Mouse (Mus musculus) ZHBTc4 (cell line): ENCODE results near the gene Zfp57.

ENCODE experiments used
- DNase-seq: peaks from one replicate; pipeline ENCODE4 v3.0.0-alpha.2; 2011; ENCODE audit warnings: low read depth, low spot score

Gene Zfp57

DNA sequence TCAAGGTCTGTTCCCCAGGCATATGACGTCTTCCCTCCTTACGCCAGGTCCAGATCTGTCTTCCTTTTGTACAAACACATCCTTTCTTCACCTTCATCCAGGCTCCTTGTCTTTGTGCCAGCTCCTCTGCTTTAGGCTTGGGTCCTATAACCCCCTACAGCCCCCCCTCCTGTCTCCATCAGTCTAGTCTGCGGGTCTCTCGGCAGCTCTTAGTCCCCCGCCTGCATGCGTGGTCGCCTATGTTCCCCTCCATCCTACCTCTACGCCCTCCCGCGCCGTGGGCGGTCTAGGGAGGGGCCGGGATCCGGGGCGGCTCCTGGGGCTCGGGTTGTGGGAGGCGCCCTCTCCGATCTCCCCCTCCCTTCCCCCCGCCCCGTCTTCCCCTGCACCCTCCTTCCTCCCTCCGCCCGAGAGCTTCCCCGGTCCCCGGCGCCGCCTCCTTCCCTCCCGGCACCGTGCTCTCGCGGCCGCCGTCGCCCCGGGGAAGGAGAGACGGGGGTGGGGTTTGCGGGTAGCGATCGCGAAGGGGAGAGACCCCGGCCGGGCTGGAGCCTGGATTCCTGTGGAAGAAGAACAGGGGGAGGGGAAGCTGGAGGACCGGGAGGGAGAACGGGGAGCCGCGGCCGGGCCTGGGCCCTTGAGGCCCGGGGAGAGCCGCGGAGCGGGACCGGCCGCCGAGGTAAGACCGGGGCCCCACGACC is 44.8 kb downstream of the Zfp57 start, which contains the start of gene Gabbr1:
TSS of gene Gabbr1 (plus strand) at position 356 of the 701 bp plus-strand sequence.
- DNase-seq: peak; percentile 96

DNA sequence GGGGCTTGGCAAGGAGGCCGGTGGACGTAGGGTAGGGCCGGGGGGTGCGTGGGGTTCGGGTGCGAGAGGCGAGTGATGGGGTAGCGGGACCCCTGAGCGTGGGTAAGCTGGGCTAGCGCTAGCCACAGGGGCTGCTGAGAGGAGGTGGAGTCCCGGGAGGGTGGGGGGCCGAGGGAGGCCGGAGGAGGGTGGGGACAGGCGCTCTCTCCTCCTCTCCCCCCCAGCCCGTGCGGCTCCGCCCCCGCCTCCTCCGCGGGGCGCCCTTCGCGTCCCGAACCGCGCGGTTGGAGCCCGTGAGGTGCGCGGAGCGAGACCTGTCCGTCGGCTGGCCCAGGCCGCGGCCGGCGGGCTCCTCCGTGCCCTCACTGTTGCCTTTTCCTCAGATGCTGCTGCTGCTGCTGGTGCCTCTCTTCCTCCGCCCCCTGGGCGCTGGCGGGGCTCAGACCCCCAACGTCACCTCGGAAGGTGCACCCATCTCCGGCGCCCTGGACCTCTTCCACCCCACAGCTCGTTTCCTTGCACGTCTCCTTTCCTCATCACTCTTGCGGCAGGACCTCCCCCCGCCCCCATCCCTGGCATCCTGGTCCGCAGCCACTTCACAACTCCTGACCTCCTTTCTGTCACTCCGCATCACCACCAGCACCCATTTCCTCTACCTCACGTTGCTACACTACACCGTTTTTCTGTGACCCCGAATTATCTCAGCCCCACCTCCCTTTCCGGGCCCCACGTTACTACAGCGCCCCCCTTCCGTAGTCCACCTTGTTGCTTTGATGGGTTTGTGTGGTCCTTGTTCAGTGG is 45.5 kb downstream of the Zfp57 start:
- peak; percentile 85 for DNase-seq

DNA sequence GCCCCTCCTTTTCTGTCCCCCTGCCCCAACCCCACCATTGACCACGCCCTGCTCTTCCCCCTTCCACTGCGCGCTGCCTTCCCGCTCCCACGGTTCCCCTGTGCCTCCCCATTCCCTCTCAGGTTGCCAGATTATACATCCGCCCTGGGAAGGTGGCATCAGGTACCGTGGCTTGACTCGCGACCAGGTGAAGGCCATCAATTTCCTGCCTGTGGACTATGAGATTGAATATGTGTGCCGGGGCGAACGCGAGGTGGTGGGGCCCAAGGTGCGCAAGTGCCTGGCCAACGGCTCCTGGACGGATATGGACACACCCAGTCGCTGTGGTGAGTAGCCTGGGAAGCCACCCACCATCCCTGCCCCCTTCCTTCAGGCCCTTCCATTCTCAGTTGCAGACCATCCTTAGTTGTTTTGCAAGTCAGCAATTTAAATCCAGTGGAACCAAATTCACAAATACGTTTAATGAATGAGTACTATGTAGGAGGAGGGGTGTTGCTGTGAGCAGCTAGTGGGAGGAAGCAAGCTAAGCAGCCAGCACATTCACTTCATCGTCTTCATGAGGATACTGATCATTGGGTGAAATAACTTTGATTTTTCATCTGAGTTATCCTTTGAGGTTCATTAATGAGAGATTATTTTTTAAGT is 46.5 kb downstream of the Zfp57 start:
- peak; percentile 42 for DNase-seq

DNA sequence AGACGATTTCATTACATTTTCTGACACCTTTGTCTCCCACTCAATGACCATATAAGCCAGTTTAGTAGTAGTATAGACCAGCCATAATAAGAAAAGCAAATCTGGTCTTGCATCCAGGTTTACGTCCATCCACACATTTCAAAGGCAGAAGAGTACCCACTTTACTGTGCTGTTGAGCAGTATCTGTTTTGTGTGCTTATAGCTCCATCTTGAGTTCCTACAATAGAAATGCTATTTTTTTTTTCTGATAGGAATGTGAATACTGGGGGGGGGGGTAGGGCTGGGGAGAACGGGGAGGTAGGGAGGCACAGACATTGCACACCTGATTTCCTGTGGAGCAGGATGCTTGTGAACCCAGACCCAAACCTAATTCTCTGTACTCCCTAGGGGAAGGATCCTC is 47.0 kb downstream of the Zfp57 start:
- no peak for DNase-seq

DNA sequence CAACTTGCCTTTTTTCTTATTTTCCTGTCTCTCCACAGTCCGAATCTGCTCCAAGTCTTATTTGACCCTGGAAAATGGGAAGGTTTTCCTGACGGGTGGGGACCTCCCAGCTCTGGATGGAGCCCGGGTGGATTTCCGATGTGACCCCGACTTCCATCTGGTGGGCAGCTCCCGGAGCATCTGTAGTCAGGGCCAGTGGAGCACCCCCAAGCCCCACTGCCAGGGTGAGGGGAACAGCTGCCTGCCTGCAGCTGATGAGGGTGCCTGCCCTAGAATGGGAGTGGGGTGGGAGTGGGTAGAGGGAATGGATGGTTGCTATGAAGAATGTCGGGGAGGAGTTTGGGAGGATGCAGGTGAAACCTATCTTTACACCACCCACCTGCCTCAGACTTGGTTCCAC is 47.4 kb downstream of the Zfp57 start:
- DNase-seq: no peak

DNA sequence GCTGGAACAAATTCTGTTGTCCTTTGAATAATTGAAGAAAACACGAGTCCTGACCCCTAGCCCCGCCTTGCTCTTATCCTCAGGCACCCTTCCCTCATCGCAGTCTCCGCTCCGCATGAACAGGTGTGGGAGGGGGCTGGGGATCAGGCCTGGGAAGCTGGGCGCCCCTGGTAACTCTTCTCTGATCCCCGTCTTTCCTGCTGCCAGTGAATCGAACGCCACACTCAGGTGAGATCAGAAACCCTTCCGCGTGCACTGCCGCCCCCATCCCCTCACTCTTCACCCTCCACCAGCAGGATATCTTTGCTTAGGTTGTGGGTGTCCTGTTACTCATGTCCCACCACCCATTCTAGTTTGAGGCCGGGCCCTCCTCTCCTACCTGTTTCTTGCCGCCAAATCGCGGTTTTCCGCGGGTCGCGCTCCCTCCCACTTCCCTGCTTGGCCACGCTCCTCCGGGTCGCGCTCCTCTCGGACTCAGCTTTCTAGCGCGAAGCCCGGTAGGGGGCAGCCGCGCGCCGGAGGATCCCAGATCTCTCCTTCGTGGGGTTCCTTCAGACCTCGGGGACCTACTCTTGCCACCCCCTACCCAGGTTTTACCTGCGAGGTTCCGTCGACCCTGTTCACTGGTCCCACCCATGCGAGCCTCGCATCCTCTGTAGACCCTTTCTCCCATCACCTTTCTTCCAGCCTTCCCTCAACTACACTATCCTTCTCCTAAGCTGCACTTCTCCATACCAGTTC is 48.8 kb downstream of the Zfp57 start:
- peak; percentile 83 for DNase-seq

DNA sequence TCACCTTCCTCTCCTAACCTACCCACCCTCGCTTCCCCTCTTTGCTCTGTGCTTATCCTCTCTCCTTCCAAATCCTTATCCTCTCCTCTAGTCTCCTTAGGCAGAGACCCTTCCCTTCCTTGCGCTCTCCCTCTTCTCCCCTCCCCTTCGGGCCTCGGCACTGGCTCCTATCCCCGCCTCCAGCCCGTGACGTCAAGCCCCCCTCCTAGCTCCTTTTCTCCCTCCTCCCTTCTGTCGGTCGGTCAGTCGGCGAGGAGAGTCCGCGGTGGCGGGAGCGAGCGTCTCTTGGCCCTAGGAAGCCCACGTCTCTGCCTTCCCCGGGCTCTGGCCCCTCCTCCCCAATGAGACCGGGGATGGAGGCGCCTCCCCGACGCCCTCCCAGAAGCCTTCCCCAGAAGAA is 49.4 kb downstream of the Zfp57 start:
- peak; percentile 89 for DNase-seq

DNA sequence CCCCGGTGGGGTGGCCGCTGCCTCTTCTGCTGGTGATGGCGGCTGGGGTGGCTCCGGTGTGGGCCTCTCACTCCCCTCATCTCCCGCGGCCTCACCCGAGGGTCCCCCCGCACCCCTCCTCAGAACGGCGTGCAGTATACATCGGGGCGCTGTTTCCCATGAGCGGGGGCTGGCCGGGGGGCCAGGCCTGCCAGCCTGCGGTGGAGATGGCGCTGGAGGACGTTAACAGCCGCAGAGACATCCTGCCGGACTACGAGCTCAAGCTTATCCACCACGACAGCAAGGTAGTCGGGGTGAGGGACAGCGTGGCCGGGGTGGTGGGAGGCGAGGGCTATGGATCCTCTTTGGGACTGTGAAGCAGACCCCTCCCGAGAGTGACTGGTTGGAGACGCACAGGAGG is 49.9 kb downstream of the Zfp57 start:
- no peak for DNase-seq

DNA sequence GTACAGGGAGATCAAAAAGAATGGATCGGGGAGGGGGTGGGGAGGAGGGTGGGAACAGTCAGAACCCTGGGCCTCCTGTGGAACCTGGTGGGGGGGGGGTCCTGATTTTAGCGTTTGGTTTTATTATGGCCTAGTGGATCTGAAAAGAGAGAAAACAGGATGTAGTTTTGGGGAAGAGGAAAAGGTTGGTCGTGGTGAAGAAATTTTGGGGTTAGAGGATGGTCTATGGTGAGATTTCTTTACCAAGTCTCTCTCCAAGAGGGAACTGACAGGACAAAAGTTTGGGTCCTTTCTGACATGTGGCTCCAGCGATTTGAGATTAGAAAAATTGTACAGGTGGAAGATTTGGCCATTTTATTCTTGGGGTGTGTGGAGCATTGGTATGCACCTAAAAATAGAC is 50.8 kb downstream of the Zfp57 start:
- DNase-seq: no peak

DNA sequence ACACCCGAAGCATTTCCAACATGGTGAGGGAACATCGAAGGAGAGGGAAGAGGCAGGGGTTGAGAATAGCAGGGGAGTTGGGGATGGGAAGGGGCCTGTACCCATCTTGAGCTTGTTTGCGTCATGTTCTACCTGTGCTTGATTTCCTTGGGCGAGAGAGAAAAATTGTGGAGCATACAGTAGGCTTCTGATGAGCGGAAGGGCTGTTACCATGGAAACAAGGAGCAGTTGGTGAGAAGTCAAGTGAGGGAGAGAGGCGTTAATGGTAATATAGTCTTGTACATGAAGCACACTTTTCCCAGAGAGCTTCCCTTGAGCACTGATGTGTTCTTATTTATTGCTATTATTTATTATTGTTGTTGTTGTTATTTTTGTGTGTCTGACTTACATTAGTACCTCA is 56.0 kb downstream of the Zfp57 start:
- DNase-seq: no peak
